Mouse (Mus musculus): ENCODE results near the gene Macf1.
A peak's percentile ranks its signal among the peaks of the same experiment; 100 is the strongest.
"Not testable (repeated sequence)": the region's sequence is repeated elsewhere in the genome, so short reads cannot be mapped to it uniquely, and the experiment has no call there.

Gene Macf1

DNA sequence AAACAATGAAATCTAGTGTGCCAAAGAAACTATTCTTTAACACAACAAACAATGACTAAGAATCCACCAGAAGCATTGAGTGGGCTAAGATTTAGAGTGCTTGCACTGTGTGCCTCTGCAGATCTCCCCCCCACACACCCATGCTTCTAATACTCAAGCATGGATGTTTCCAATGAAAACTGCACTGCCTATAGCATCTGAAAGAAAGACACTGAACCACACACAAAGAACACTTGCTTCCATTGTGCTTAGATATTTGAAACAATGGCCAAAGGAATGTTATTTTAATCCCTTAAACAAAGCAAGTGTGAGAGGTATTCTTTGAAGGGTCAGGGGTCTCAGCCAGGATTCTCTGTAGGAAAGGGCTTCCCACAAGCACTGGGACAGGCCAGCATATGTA is 140.5 kb downstream of the Macf1 start:
- DNase-seq (ENCODE audit: inconsistent ontology term): peak; percentile 49

DNA sequence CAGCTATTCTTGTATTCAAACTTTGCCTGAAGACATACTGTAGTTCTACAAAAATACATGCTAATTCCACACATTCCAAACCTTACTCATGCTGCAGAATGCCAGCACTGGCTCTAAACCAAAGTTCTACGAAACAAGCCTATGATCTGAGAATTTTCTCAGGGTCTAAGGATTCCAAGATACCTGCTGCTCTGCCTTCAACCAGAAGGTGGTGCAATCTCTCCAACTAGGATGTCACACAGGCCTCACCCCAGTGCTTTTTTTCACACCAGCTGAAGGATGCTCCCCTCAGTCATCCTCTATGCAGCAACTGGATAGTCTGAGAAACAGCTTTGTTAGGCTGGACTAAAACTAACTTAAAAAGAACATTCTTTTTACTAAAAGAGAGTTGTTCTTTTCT is 148.9 kb downstream of the Macf1 start:
- peak; percentile 85 for DNase-seq (ENCODE audit: inconsistent ontology term)

DNA sequence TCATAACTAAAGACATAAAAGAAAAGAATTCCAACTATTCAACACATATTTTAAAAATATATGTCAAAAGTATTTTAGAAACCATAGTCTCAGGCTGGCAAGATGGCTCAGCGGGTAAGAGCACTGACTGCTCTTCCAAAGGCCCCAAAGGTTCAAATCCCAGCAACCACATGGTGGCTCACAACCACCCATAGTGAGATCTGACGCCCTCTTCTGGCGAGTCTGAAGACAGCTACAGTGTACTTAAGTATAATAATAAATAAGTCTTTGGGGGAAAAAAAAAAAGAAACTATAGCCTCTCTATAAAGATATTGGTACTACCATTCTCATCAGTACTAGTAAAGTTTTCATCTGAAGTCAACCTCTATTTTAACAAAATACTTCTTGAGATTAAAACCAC is 152.2 kb downstream of the Macf1 start:
- no peak for DNase-seq (ENCODE audit: inconsistent ontology term)

DNA sequence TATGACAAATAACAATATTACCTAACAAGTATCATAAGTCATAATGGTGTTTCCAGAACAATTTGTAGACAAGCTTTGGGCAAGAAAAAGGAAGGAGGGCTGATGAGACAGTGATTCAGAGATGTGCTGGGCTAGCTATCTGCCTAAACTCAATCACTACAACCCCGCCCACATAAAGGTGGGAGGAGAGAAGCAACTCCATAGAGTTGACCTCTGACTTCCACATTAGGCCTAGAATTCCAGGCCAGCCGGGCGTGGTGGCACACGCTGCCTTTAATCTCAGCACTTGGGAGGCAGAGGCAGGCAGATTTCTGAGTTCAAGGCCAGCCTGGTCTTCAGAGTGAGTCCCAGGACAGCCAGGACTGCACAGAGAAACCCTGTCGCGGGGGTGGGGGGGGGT is 153.2 kb downstream of the Macf1 start:
- no peak for DNase-seq (ENCODE audit: inconsistent ontology term)

DNA sequence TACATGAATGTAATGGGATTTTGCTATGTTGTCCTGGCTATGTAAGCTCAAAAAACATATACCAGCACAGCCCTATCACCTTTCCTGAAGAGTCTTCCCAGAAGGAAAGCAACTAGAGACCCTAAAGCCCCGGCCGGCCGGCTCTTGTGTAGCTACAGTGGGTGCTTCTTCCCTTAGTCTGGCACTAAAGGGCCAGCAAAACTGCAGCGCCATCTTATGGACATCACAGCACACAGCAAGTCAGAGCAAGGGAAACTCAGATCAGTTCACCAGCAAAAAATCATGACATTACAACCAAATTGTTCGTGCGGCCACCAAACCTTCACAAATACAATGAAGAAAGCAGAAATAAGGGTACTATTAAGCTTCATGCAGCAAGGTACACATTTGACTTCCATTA is 154.9 kb downstream of the Macf1 start:
- DNase-seq (ENCODE audit: inconsistent ontology term): peak; percentile 22

DNA sequence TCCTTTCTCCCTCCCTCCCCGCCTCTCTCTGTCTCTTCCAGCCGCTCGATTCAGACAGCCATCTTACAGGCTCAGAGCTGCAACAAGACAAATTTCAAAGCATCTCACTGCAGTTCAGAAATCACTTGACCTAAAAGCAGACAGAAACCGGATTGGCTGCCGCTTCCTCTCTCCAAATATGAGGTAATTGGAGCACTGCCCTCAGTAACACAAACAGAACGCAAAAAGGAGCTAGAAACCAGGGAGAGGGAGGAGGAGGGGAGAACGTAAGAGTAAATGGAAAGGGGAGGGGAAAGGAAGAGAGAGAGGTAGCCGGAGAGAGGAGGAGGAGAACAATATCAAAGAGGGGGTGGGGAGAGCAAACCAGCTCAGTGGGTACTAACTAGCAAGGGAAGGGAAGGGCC is 156.6 kb downstream of the Macf1 start:
- DNase-seq (ENCODE audit: inconsistent ontology term): peak; percentile 57

DNA sequence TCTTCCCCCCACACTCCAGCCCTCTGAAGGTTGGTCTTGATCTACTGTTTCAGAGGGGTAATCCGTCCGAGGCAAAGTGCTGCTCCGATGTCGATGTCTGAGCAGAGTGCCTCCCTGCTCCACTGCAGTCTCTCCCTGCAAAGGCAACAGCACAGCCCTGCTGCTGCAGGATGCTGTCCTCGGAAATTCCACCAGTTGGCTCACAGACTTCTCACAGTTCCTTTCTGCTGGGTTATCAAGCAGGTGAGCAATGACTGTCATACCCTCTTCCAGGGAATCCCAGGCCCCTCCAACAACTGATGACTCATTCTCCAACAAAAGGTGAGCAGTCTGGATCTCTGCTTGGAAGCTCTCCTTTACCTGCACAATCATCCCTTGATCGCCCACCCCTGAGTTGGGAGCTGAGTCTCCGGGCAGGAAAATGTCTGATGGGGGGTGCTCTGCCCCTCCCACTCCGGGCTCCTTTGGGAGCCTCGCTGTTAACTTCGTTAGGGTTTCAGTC is 157.3 kb downstream of the Macf1 start:
- peak; percentile 14 for DNase-seq (ENCODE audit: inconsistent ontology term)

DNA sequence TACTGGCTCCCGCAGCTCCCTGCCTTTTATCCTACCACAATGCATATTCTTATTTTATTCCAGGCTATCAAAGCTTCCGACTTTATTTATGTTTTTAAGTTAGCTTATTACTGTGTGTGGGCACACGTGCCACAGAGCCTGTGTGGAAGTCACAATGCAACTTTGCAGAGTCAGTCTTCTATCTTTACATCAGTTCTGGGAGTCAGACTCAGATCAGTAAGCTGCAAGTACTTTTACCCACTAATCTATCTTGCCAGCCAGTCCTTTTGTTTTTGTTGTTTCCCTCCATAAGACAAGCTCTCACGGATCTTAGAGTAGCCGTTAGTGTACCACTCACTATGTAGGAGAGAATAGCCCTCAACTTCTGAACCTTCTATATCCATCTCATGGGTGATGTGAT is 159.4 kb downstream of the Macf1 start:
- DNase-seq (ENCODE audit: inconsistent ontology term): no peak

DNA sequence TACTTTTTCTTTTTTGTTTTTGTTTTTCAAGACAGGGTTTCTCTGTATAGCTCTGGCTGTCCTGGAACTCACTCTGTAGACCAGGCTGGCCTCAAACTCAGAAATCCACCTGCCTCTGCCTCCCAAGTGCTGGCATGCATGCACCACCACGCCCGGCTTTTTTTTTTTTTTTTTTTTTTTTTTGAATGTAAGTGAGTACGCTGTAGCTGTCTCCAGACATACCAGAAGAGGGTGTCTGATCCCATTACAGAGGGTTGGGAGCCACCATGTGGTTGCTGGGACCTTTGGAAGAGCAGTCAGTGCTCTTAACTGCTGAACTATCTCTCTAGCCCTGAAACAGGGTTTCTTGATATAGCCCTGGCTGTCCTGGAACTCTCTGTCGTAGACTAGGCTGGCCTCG is 164.0 kb downstream of the Macf1 start:
- DNase-seq (ENCODE audit: inconsistent ontology term): not testable (repeated sequence)

DNA sequence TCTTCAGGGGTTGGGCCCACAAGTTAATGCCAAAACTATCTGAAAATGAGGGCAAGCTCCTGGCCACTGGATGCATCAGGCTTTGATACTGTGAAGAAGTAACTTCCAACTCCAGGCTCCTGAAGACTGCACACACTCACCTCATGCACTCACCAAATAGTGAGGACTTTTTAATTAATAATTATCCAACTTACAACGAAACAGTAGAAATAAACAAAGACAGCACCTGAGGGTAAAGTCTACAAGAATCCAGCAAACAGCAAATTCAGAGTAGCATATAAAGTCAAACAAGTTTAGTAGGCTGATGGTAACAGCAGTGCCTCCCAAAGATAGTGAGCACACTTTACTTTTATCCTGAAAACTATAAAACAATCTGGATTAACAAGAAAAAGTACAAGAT is 168.5 kb downstream of the Macf1 start:
- no peak for DNase-seq (ENCODE audit: inconsistent ontology term)

DNA sequence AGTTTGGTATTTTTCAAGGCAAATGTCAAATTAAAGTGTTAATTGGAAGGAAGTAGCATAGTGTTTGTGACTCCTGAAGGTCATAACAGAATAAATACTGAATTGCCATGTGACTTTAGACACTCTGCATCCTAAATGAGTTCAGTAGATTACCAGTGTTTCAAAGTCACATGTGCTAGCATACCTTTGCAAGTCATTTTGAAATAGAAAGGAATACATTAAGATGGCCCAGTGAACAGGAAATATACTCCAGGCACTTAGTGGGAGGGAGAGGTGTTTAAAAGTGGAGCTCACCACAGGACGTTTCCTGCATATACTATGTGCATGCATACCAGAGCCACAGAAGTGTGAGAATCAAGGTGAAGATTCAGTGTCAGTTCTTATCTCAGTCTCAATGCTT is 174.0 kb downstream of the Macf1 start:
- no peak for DNase-seq (ENCODE audit: inconsistent ontology term)

DNA sequence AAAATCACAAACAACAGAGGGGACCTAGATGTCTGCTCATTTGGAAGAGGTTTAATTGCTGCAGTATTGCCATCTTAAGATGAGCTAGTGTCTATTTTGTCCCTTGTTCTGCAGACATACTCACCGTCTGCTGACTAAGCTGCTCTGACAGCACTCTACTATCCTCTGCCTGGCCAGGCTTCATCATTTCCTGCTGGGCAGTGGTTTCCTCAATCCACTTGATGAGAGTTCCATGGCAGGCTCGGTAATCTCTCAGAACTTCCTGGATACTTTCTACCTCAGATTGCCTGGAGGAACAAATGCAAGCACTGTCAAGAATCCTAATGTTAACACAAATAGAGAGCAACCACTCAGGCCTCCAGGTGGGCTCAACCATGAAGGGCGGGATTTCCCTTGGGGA is 195.1 kb downstream of the Macf1 start:
- no peak for DNase-seq (ENCODE audit: inconsistent ontology term)

DNA sequence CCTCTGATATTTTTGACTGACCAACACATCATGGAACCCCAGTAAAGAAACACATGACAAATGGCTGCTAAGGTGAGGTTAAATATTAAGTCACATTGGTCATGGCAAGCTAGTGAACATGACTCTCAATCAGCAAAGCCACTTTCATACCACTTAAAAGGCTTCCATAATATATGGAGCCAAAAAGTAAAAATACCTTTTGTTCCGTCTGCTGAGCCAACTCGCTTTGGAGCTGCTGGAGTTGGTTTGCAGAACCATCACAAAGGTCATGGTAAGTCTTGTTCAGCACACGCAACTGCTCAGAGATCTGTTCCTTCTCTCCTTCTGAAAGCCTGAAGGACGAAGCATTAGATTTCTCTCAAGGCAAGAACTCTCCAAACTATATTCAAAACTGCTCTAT is 204.2 kb downstream of the Macf1 start:
- DNase-seq (ENCODE audit: inconsistent ontology term): no peak

DNA sequence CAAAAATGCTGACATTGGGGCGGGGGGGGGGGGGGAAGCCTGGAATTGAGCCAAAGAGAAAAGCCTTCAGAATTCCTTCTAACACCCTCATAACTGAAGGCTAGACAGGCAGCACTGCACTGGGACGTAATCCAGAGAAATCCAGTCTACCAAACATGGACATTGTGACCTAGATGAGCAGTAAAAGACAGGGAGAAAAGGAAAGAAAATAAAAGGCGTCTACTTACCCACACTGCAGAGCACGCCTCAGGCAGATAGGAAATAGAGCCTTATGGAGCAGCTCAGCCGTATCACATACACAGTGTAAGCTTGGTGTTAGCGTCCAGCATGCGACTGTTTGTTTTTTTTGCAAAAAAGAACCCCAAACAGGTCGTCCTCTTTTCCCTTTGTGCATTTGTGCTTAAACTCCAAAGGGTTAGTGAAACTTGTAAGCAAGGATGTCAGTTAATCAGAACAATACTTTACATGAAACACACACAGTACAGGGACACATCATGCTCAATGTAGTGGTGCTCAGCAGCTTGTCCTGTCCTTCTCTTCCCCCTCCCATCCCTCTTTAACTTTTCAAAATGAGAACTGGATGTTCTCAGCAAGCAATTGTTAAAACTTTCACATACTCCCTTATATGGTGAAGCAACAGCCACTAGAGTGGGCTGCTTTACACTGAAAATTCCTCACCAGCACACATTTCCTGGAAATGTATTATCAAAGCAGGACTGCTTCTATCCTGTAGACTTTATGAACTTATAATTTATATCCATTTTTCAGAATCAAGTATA is 205.3 kb downstream of the Macf1 start:
- peak; percentile 62 for DNase-seq (ENCODE audit: inconsistent ontology term)

DNA sequence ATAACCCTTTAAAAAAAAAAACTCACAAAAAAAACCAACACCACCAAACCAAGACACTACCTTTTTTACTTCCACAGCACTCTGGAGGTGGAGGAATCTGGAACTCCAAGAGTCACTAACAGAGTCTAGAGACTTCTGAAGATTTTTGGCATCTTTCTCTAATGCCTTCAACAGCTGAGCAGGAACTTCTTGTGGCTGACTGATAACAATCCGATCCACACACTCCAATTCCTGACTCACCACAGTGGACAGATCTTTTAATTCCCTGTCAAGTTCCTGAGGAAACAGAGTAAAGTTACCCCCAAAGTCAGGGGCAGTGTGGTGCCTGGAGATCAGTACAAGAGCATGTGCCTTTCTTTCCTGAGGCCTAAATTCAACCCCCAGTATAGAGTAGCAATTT is 218.4 kb downstream of the Macf1 start:
- no peak for DNase-seq (ENCODE audit: inconsistent ontology term)

DNA sequence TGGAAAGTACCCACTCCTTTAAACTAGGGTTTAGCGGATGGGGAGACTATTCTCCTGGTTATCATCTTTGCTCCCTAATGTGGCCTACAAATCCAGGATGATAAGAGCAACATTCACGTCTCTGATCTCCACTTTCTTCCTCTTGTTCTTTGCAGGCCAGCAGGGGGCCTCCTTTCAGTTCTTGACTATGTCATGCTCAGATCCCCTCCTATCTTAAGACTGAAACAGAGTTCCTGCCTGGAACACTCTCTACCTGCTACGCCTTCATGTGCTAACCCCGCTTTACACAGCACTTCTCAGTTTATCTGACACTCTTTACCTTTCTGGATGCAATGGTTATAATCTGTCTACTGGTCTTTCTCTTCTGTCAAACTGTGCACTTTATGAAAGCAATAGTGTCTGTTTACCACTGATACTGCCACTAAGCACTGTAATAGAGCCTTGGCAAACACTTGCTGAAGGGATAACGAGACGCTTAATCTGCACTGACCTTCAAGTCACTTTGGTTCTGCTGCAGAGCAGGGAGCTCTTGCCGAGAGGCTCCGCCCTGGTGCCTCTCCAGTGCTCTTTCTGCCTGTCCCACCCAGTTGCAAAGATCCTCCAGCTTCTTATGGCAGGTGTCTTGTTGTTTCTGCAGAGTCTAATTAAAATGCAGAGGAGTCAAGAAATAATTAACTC is 223.4 kb downstream of the Macf1 start:
- DNase-seq (ENCODE audit: inconsistent ontology term): no peak

DNA sequence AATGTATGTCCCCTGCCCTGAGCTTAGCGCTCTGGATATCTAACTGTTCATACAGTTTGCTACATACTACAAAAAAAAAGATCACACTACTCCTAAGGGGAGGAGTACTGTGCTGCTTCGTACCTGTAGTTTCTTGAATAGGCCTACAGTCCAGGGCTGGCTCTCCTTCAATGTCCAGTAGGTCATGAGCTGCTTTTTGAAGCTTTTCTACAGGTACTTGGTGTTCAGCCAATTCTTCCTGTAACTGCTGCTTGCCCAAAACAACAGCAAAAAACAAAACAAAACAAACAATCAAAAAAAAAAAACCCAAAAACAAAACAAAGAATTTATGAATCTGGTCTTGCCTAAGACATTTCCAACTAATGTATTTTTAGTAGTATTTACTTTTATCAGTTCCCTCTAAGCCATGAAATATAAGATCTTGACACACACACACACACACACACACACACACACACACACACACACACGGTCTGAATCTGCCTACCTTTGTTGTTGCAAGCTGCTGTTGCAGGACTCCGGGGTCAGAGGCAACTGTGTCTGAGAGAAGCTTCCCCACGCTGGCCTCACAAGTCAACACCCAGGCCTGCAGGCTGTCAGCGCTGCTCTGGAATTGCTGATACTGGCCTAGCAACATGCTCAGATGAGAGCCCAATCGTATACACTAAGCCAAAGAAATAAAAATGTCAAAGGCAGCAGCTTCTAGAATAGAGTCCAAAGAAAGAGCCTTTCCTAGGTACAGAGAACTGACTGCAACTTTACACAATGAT is 229.1 kb downstream of the Macf1 start:
- no peak for DNase-seq (ENCODE audit: inconsistent ontology term)

DNA sequence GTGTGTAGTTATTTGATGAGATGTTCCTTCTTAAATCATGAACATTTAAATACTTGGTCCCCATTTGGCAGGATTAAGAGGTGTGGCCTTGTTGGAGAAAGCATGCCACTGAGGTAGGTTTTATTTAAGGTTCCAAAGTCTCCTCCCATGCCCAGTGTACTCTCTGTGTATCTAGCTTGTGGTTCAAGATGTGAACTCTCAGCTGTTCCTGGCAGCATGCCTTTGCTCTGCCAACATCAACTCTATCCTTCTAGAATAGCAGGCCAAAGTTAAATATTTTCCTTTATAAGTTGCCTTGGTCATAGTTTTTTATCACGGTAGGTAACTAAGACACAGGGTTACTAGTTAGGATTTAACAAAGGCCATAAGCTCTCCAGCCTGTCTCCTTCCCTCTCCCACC is 230.4 kb downstream of the Macf1 start:
- no peak for DNase-seq (ENCODE audit: inconsistent ontology term)

DNA sequence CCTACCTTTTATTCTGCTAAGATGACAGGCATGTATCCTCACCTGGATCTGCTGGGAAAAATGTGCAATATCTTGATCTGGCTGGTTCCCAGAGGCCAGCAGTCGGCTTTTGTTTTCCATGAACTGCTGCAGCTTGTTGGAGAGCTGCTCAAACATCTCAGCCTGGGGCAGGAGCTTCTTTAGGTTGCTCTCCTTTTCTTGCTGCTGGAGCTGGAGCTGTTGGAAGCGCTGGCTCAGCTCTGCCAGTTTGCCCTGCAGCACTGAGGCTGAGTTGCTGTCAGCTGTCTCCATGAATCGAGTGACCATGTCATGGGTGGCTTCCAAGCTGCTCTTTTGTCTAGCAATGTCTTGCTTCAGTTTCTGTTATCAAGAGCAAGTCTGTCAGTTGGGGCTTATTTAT is 232.2 kb downstream of the Macf1 start:
- no peak for DNase-seq (ENCODE audit: inconsistent ontology term)

DNA sequence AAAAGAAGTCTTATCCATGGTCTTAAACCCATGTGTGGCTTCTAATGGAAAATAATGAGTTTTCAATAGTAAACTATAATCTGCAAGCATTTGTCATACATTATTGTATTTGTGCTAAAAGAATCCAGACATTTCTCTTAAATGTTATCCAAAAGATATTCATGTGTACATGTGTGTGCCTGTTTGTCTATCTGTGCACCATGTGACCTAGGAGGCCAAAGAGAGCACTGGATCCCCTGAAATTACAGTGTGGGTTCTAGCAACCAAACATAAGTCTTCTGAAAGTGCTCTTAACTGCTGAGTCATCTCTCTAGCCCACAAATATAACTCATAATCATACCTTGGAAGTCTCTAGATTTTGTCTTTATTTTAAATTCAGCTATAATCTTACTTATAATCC is 234.9 kb downstream of the Macf1 start:
- no peak for DNase-seq (ENCODE audit: inconsistent ontology term)

DNA sequence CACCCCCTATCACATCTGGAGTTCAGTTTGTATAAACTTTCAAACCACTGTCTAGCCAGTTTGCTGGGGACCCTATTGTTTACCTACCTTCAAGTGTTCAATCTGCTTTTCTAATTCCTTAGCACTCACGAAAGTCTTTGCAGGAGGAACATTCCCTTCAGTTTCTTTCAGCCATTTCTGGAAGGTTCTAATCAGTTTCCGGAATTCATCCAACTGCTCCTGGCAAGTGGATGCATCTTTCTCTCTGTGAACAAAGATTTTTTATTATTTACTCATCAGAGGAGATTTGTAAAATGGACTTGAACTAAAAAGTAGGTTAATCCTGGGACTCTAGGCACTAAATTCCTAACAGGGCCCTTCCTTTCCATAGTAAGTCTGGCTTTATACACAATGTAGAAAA is 236.1 kb downstream of the Macf1 start:
- no peak for DNase-seq (ENCODE audit: inconsistent ontology term)

DNA sequence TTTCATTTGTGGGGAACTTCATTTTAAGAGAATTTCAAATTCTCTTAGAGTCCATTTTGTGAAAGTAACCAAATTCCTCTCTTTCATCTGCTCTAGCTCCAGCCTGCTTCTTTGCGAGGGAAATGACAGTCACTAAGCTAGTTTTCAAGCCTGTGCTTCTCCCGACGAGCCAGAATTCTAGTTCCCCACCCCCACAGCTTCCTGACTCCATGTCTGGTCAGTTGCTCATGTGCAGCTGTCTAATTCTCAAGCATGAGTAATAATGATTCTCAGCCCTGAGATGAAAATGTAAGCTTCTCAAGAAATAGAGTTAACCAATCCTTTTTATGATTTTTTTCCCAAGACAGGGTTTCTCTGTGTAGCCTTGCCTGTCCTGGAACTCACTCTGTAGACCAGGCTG is 236.9 kb downstream of the Macf1 start:
- DNase-seq (ENCODE audit: inconsistent ontology term): no peak

DNA sequence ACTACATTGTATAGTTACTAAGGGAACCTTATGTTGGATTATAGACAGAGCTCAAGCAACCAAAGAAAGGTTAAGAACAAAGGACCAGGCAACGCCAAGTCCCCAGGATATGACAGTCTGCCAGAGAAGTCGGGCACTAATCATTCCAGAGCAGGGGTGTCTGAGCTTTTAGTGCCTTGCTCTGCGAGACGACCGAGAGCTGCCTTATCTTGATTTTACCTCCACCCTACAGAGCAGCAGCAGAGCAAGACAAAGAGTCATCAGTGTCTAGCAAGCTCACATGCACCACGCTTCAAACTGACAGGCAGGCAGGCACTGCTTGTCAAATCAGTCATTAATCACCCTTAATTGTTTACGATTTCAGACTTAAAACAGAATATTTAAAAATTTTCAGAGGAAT is 237.4 kb downstream of the Macf1 start:
- DNase-seq (ENCODE audit: inconsistent ontology term): no peak
